Mouse (Mus musculus): ENCODE measurements around the gene Bend7.

Gene Bend7

GRCm38 (mm10) chr2:4717769-4718661 lies at the start of gene Bend7:
Gene Bend7, plus strand, starts transcription at chr2:4717831.
- no peak for DNase-seq (ENCODE audit: low spot score in 2 of 2)

- DNase-seq (ENCODE audit: low spot score in 2 of 2): no peak
Observed at GRCm38 (mm10) chr2:4668626-4669025, 49.0 kb upstream of the Bend7 start.

- DNase-seq (ENCODE audit: low spot score in 2 of 2): no peak
Observed at GRCm38 (mm10) chr2:4669701-4670100, 47.9 kb upstream of the Bend7 start.

- no peak for DNase-seq (ENCODE audit: low spot score in 2 of 2)
Observed at GRCm38 (mm10) chr2:4671636-4672035, 46.0 kb upstream of the Bend7 start.

GRCm38 (mm10) chr2:4679886-4680285 lies 37.7 kb upstream of the Bend7 start:
- no peak for DNase-seq (ENCODE audit: low spot score in 2 of 2)

- DNase-seq (ENCODE audit: low spot score in 2 of 2): no peak
Observed at GRCm38 (mm10) chr2:4711262-4711661, 6.4 kb upstream of the Bend7 start.

GRCm38 (mm10) chr2:4717081-4717768 lies 406 bp upstream of the Bend7 start:
- no peak for DNase-seq (ENCODE audit: low spot score in 2 of 2)

GRCm38 (mm10) chr2:4723088-4723487 lies 5.5 kb downstream of the Bend7 start:
- no peak for DNase-seq (ENCODE audit: low spot score in 2 of 2)

- no peak for DNase-seq (ENCODE audit: low spot score in 2 of 2)
Observed at GRCm38 (mm10) chr2:4730161-4730560, 12.5 kb downstream of the Bend7 start.

GRCm38 (mm10) chr2:4733971-4734370 lies 16.3 kb downstream of the Bend7 start:
- no peak for DNase-seq (ENCODE audit: low spot score in 2 of 2)

- DNase-seq (ENCODE audit: low spot score in 2 of 2): no peak
Observed at GRCm38 (mm10) chr2:4736095-4736797, 18.6 kb downstream of the Bend7 start.

GRCm38 (mm10) chr2:4736798-4737155 lies 19.1 kb downstream of the Bend7 start:
- no peak for DNase-seq (ENCODE audit: low spot score in 2 of 2)

GRCm38 (mm10) chr2:4751918-4752317 lies 34.3 kb downstream of the Bend7 start:
- DNase-seq (ENCODE audit: low spot score in 2 of 2): no peak

- DNase-seq (ENCODE audit: low spot score in 2 of 2): no peak
Observed at GRCm38 (mm10) chr2:4755716-4756115, 38.1 kb downstream of the Bend7 start.

GRCm38 (mm10) chr2:4757218-4757617 lies 39.6 kb downstream of the Bend7 start:
- no peak for DNase-seq (ENCODE audit: low spot score in 2 of 2)

GRCm38 (mm10) chr2:4760741-4761140 lies 43.1 kb downstream of the Bend7 start:
- no peak for DNase-seq (ENCODE audit: low spot score in 2 of 2)

- no peak for DNase-seq (ENCODE audit: low spot score in 2 of 2)
Observed at GRCm38 (mm10) chr2:4761906-4762305, 44.3 kb downstream of the Bend7 start.

- no peak for DNase-seq (ENCODE audit: low spot score in 2 of 2)
Observed at GRCm38 (mm10) chr2:4764071-4764470, 46.4 kb downstream of the Bend7 start.

GRCm38 (mm10) chr2:4770376-4770775 lies 52.7 kb downstream of the Bend7 start:
- DNase-seq (ENCODE audit: low spot score in 2 of 2): no peak

- DNase-seq (ENCODE audit: low spot score in 2 of 2): no peak
Observed at GRCm38 (mm10) chr2:4773911-4774310, 56.3 kb downstream of the Bend7 start.

GRCm38 (mm10) chr2:4777291-4777690 lies 59.7 kb downstream of the Bend7 start:
- DNase-seq (ENCODE audit: low spot score in 2 of 2): no peak

- no peak for DNase-seq (ENCODE audit: low spot score in 2 of 2)
Observed at GRCm38 (mm10) chr2:4781641-4782040, 64.0 kb downstream of the Bend7 start.

Measured in spleen, postnatal 4 days (tissue).